8 mouse cellular contexts compared by ENCODE assay signal in the genomic region with DNA sequence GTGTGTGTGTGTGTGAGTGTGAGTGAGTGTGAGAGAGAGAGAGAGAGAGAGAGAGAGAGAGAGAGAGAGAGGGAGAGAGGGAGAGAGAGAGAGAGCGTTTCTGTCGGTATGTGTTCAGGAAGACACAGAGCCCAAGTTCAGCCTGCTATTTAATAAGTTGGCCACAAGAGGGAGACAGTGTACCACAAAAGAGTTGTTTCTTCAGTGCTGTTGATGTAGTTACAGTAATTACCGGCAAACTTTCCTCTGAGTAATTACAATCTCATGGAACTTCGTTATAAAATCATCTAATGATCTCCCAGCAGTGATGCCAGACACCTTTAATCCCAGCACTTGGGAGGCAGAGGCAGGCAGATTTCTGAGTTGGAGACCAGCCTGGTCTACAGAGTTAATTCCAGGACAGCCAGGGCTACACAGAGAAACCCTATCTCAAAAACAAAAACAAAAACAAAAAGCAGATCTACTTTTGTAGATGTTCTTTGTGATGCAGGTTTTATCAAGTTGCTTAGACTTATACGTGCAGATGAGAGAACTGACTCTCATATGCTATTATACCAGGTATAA. TPM values are rescaled to one million over a fixed set of nuclear protein-coding genes. Genes with fewer than 3 reads are reported as not detected.
DNase-seq lines count a peak whose midpoint lies in the region; ATAC-seq lines count a peak whose summit lies in the region.

No protein-coding gene starts in this region.

- no peaks in the 10 kb centered on the region for H3K9me3 ChIP-seq in hindbrain, embryonic 11.5 days (ENCODE audit: control insufficient read depth, low read length)

- no peak overlapping the region for H3K9ac ChIP-seq in hindbrain, embryonic 11.5 days (ENCODE audit: low read depth, low read length)

- no peak overlapping the region for H3K4me3 ChIP-seq in hindbrain, embryonic 11.5 days (ENCODE audit: low read depth, low read length)

- H3K27me3 ChIP-seq in hindbrain, embryonic 11.5 days (ENCODE audit: control insufficient read depth, insufficient read depth, low read length): no peaks in the 10 kb centered on the region

- no peaks in the 10 kb centered on the region for H3K36me3 ChIP-seq in hindbrain, embryonic 11.5 days (ENCODE audit: control insufficient read depth, insufficient read depth, low read length)

- peak; percentile 68 for DNase-seq in gastrocnemius, adult 18-20 months (ENCODE audit: low spot score)
- DNase-seq in gastrocnemius, postnatal 4 days (ENCODE audit: low spot score in 2 of 2): no peak
- peak; percentile 90 for DNase-seq in brain, adult 2 months (ENCODE audit: low read depth, low spot score)
- DNase-seq in hindbrain, embryonic 11.5 days (ENCODE audit: low spot score): peak; percentile 80
- DNase-seq in layer of hippocampus, adult 9-10 months (ENCODE audit: low spot score): peak; percentile 48
- DNase-seq in lung, postnatal 14 days: peak; percentile 55
- peak; percentile 47 for DNase-seq in right cerebral cortex, postnatal 25 days

- H3K4me1 ChIP-seq in hindbrain, embryonic 11.5 days (replicated peaks; ENCODE audit: control insufficient read depth, insufficient read depth, low read length): no peaks in the 10 kb centered on the region

- ATAC-seq in erythroblast, adult 5-6 weeks (replicated peaks; ENCODE audit: low FRiP score, poor library complexity, severe bottlenecking): peak; percentile 92
- ATAC-seq in hindbrain, embryonic 11.5 days (ENCODE audit: low FRiP score): peak; percentile 80; the same call in 1 of the 2 replicates

- WGBS in hindbrain, embryonic 11.5 days: 13% methylated on average over 5 of the region's 5 CpGs

- no peak overlapping the region for H3K27ac ChIP-seq in hindbrain, embryonic 11.5 days (ENCODE audit: low read depth, low read length)

- H3K4me2 ChIP-seq in hindbrain, embryonic 11.5 days (replicated peaks; ENCODE audit: low read depth, low read length): no peak overlapping the region

RNA-seq across cellular contexts. Expression of a gene that starts 21.3 kb away (rescaled TPM):
- total RNA-seq in gastrocnemius, adult 18-20 months (2021): 1 to 10 TPM; 2.2 to 2.9 TPM
- 10 to 100 TPM; 18.4 to 19.9 TPM for total RNA-seq in gastrocnemius, postnatal 4 days (2021)
- 2.3 and 2.7 TPM in 2 replicates for total RNA-seq in erythroblast, adult 5-6 weeks (2015; ENCODE audit: low replicate concordance)
- 6.1 and 6.9 TPM in 2 replicates for total RNA-seq in erythroblast, adult 5-6 weeks (2017; ENCODE audit: low replicate concordance)
- polyA plus RNA-seq in hindbrain, embryonic 11.5 days (2014; fragmentation: Nextera tagmentation; extraction: Ambion mirVana): 21.8 TPM in 2 replicates

RNA-seq across cellular contexts. Expression of a gene that starts 30.1 kb away (rescaled TPM):
- total RNA-seq in gastrocnemius, adult 18-20 months (2021): 10 to 100 TPM; 11.1 TPM
- 10 to 100 TPM; 44.7 to 47.7 TPM for total RNA-seq in gastrocnemius, postnatal 4 days (2021)
- total RNA-seq in erythroblast, adult 5-6 weeks (2015; ENCODE audit: low replicate concordance): 10.7 and 16.7 TPM in 2 replicates
- 21.0 and 32.3 TPM in 2 replicates for total RNA-seq in erythroblast, adult 5-6 weeks (2017; ENCODE audit: low replicate concordance)
- polyA plus RNA-seq in hindbrain, embryonic 11.5 days (2014; fragmentation: Nextera tagmentation; extraction: Ambion mirVana): 17.7 and 18.5 TPM in 2 replicates

Comparison
In these comparisons a context has a peak if more than half of its experiments do, and no peak if none do; other contexts are left out.
1. DNase-seq: peak in gastrocnemius, adult 18-20 months (single experiment), brain, adult 2 months (single experiment), hindbrain, embryonic 11.5 days (single experiment), layer of hippocampus, adult 9-10 months (single experiment), lung, postnatal 14 days (single experiment) and right cerebral cortex, postnatal 25 days (single experiment); none in gastrocnemius, postnatal 4 days (0 of 2).